Mouse (Mus musculus) lung, adult 18-20 months (tissue): ENCODE results near the gene Lama5.
A peak's percentile ranks its signal among the peaks of the same experiment; 100 is the strongest.

Experiments used
- DNase-seq, 2 experiments: peaks; one replicate each; pipeline ENCODE4 v3.0.0; 2022; ENCODE audit warnings: mixed read lengths in 2 of 2

Lama5 gene

GRCm38 (mm10) chr2:180222250-180222649 is 3.4 kb downstream of the Lama5 start:
- peak; percentile 51 to 79 for DNase-seq

GRCm38 (mm10) chr2:180221051-180221450 is 4.6 kb downstream of the Lama5 start:
- peak; percentile 61 to 82 for DNase-seq

- peak; percentile 65 to 80 for DNase-seq
Measured at GRCm38 (mm10) chr2:180220165-180220564, 5.5 kb downstream of the Lama5 start.

- DNase-seq = no peak
Measured at GRCm38 (mm10) chr2:180219145-180219943, 6.3 kb downstream of the Lama5 start.

- DNase-seq = peak; percentile 61 to 78
Measured at GRCm38 (mm10) chr2:180218677-180219076, 7.0 kb downstream of the Lama5 start.

GRCm38 (mm10) chr2:180218241-180218640 is 7.4 kb downstream of the Lama5 start:
- DNase-seq = no peak

GRCm38 (mm10) chr2:180217587-180217986 is 8.1 kb downstream of the Lama5 start:
- peak; percentile 87 to 94 for DNase-seq

GRCm38 (mm10) chr2:180216921-180217320 is 8.7 kb downstream of the Lama5 start:
- no peak for DNase-seq

GRCm38 (mm10) chr2:180215951-180216350 is 9.7 kb downstream of the Lama5 start:
- peak; percentile 76 to 88 for DNase-seq

GRCm38 (mm10) chr2:180215011-180215461 is 10.6 kb downstream of the Lama5 start:
- no peak for DNase-seq

GRCm38 (mm10) chr2:180214352-180214978 is 11.2 kb downstream of the Lama5 start:
- DNase-seq = no peak

- DNase-seq = no peak
Measured at GRCm38 (mm10) chr2:180212255-180212654, 13.4 kb downstream of the Lama5 start.

- DNase-seq = no peak
Measured at GRCm38 (mm10) chr2:180208976-180209375, 16.7 kb downstream of the Lama5 start.

- DNase-seq = peak in 1 of 2 experiments; percentile 72
Measured at GRCm38 (mm10) chr2:180207840-180208239, 17.8 kb downstream of the Lama5 start.

GRCm38 (mm10) chr2:180205956-180206280 is 19.7 kb downstream of the Lama5 start:
- DNase-seq = no peak

GRCm38 (mm10) chr2:180205083-180205955 is 20.3 kb downstream of the Lama5 start:
- no peak for DNase-seq

- DNase-seq = no peak
Measured at GRCm38 (mm10) chr2:180204501-180204900, 21.2 kb downstream of the Lama5 start.

- DNase-seq = peak; percentile 56 to 74
Measured at GRCm38 (mm10) chr2:180202805-180203204, 22.9 kb downstream of the Lama5 start.

- DNase-seq = no peak
Measured at GRCm38 (mm10) chr2:180202263-180202662, 23.4 kb downstream of the Lama5 start.

GRCm38 (mm10) chr2:180201303-180201702 is 24.4 kb downstream of the Lama5 start:
- DNase-seq = no peak

GRCm38 (mm10) chr2:180200681-180201080 is 25.0 kb downstream of the Lama5 start:
- DNase-seq = no peak

GRCm38 (mm10) chr2:180198782-180199181 is 26.9 kb downstream of the Lama5 start:
- no peak for DNase-seq

GRCm38 (mm10) chr2:180197323-180198037 is 28.2 kb downstream of the Lama5 start:
- DNase-seq = no peak
